Mouse (Mus musculus): Measurements from ENCODE around the gene Cd5. TPM values are rescaled to one million over a fixed set of nuclear protein-coding genes. Genes with fewer than 3 reads are reported as not detected.

Cd5 gene
- total and polyA plus RNA-seq, 3 experiments, result 0.10 to 0.15 (median 0.14) TPM

DNA sequence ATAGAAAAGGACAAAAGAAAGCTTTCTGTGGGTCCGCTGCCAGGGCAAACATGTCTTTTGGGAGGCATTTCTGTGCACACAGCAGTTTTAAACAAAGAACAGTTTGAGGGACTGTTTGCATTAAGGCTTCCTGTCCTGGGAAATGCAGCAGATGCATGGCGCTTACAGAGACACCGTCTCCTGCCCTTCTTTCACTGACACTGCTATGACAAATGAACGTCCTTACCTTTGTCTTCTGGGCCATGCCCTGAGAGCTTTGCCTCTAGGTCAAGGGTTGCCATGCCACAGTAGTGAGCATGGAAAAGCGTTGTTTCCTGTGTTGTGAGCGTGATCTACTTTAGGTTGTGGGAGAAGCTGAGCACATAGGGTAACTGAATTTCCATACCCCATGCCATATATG, 19.9 kb upstream of the Cd5 start:
- DNase-seq, result no peak

DNA sequence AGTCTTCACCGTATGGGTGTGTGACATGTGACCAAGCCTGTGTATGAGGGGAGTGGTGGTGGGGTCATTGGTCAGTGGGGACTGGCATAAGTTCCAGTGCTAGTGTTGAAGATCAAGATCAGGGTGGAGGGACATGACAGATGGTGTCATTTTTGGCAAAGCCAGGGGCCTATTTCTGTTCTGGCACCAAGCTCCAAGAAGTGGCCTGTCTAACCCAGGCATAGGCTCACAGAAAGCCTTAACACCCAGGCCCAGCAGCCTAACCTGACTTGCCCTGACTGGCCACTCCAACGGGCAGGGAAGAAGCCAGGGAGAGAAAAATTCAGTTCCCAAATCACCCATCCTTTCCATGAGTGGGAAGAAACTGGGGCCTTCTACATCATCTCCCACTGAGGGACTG, 18.7 kb upstream of the Cd5 start:
- DNase-seq, result no peak

DNA sequence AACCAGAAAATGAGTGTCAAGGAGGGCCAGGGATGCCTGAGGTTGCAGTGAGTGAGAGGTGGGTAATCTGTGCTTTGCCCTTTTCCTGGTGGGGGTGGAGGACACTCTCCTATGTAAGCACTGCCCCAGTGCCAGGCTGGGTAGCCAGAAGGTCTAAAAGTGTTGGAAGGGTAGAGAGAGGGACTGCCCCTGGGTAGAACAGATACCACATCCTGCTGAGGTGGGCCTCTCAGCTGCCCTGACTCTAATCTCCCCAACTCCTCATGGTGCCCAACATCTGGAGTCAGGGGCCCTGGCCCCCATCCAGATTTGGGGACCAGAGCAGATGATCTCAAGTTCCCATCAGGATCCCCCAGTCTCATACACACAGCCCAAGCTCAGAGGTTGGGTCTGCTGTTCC, 18.3 kb upstream of the Cd5 start:
- no peak for DNase-seq

DNA sequence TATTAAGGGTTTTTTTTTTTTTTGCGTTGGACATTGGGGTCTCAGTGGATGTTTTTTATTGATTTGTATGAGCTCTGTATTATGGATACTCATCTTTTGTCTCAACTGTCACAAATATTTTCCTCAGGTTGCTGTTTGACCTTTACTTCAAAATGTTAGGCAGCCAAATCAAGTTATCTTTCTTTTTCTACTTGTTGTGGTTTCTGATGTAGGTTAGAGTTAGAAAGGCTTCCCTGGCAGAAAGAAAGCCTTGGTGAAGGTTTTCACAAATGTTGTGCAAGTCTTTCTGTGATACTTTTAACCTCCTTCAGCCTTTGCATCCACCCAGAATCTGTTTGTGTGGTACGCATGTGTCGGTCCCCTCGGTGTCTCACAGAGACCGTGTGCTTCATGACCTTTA, 13.8 kb upstream of the Cd5 start:
- no peak for DNase-seq

DNA sequence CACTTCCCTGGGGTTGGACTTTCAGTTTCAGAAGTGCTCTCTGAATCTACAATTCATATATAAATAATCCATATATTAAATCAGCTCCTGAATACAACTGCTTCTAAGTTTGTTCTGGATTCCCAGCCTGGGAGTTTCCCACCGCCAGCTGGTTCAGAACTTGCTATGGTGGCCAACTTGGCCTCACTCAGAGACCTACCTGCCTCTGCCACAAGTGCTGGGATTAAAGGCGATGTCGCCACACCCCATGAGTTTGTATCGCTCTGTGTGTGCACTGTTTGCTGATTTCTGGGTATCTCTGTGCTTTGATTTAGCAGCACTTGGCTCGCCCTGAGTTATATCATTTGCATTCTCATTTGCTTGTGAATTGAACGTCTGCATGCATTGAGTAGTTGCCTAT, 13.3 kb upstream of the Cd5 start:
- no peak for DNase-seq

DNA sequence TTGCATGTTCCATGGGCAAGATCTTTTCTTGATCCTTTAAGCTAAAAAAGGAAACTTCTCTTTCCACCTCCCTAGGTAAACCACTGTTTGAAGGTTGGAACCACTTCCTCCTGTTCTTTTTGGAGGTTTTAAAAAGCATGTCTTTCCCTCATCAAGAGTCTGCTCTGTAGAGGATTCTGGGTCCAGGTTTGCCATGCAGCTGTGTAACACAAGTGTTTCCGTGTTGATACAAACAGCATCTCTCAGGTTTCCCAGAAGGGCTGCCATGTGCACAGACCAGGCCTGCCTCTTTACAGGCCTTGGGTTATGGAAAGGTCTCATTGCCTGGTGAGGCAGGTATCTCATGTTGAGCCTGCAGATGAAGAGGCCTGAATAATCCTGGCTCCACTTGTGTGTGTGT, 12.8 kb upstream of the Cd5 start:
- DNase-seq, result no peak

DNA sequence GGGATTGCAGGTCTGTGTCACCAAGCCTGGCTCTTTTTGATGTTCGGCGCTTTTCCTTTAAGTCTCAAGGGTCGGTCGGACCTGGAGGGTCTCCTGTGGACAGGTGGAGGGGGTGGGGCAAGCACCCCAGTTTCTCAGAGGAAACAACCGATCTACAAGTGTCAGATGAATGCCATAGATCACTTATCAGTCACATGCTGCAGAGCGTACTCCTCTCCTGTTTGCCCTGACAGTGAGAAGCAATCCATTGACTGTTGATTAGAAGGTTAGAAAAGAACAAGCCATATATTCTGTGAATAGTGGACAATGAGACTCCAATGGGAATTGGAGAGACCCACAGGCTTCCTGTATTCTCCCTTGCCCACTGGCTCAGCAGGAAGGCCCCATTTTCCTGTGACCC, 11.4 kb upstream of the Cd5 start:
- no peak for DNase-seq

DNA sequence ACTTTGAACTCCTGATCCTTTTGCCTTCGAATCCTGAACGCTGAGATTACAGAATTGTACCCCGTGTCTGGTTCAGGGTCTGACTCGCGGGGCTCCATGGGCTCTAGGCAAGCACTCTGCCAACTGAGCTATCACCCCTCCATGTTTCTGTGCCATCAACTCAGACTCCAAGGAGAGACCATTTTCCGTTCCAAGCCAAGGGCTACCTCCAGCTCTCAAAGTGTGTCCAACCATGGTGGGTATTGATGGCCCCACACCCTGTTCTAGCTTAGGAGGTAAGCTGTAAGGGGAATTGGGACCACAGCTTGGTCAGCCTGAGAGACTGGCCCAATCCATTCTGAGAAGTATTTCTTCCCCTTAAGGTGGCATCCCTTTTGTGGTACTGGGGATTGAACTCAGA, 10.5 kb upstream of the Cd5 start:
- DNase-seq, result no peak

DNA sequence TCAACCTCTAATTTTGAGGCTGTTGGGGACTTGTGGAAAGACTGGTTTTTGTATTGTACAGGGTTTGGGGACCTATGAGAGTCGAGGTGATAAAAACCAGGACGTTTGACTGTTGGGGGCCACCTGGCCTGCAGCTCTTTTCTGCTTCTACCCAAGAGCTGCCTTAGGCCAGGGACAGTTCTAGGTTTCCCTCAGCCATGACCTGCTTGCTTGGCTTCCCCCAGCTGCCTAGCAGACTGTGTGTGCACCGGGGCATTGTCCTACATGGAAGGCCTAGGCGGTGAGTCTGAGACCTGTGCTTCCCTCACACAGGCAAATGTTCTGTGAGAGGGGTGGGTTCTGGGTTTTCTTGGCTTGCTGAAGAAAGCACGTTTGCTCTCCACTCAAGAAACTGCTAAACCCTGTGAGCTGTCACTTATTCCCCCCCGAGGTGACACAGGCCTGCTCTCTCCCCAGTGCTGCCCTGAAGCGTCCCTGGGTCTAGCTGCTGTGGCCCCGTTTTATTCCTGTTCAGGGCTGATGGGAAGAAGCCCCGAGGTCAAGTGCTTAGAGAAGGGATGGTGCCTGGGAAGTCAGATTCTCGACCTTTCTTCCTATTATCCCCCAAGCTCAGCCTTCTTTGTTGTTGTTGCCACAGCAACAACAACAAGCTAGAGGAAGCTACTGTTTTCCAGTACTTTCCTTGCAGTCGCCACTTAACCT, 9.8 kb upstream of the Cd5 start:
- no peak for DNase-seq

DNA sequence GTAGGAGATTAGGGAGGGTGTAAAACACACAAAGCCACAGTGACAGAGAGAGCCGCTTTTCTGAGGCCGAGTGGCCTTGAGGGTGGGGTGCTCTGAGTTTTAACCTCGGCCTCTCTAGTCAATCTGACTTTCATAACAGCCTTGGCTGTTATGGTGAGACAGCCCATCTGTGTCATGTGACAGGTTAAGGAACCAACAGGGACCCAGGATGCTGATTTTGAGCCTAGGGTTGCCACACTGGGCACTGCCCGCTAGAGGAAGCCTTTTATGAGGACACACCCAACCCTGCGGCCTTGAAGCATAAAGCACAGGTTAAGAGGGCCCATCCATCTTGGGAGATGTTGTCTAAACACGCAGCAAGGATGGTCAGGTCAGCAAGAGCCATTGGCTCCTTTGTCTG, 8.9 kb upstream of the Cd5 start:
- peak; percentile 13 for DNase-seq

DNA sequence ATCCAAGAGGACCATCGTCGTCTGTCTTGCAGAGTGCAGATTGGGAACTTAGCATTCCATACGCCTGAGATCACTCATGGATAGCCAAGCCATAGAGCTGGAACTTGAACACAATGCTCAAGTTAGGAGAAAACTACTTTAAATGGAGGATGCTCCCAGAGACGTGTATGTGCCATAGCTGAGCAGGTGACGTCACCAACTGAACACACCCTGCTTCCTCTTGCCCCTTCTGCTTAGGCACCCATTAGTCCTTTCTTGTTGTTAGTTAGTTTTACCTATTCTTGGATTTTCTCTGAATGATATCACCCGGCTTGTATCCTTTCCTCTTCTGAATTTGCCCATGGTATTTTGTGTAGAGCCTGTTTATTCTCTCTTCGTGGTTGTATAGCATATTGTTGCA, 8.4 kb upstream of the Cd5 start:
- DNase-seq, result no peak

DNA sequence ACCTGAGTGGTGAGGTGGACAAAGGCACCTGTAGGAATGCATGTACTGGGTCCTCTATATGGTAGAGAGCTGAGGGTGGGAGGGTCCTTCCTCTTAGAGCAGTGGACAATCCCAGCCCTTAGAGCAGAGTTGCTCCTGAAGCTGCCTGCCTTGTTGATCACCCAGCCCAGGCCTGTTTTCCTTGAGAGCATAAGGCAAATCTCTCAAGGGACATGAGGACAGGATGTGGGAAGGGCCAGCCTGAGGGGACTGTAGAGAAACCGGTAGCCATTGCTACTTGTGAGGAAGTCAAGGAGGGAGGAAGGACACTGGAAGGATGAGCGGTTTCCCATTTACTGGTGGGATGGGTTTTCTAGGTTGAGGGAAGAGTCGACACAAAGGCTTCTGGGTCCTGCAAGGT, 3.8 kb upstream of the Cd5 start:
- no peak for DNase-seq

DNA sequence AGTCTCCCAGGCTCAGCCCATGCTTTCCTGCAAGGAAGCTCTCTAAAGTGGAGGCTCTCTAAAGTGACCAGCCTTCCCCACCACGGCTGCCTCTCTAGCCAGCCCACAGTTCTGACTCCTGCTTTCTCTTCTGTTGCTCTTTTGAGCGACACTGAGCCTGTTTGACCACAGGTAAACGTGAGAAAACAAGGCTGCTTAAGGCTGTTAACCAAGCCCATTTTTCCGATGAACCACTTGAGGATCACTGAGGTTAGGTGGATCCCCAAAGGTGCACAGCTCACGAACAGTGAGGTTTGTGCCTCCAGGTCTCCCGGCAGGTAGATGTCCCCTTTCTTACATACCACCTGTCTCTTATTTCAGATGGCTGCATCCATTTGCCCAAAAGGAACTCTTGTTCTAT, 3.3 kb upstream of the Cd5 start:
- no peak for DNase-seq

DNA sequence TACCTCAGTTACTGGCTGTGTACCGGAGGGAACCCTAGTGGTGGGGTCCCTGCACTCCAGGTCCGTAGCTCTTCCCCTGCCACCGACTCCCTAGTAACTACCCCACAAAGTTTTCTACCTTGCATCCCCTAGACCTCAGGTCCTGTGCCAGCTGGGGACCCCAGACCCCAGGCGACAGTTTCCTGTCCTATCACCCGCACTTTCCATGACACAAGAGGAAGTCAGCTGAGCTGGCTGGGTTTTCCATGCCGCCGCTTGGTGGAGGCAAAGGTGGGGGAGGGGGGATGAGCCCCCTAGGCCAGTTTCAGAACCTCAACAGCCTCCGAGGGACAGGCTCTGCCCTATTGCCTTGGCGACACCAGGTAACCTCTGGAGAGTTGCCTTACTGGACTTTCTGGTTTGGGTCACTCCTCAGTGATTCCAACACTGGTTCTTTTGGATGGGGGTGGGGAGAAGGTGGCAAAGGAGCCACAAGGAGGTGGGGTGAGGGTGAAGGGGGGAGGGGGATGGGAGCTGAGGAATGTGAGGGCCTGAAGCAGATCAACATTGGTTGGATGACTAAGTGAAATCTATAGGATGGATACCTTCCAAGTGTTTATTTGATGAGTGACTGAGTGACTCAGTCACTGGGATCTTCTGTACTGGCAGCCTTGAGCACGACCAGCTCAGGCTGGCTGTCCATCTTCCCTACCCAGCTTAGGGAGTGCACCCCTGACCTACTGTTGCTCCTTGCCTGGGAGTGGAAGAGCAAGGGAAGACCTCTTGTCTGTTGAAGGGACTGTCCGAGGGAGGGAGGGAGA, 2.0 kb upstream of the Cd5 start:
- DNase-seq, result peak; percentile 29

DNA sequence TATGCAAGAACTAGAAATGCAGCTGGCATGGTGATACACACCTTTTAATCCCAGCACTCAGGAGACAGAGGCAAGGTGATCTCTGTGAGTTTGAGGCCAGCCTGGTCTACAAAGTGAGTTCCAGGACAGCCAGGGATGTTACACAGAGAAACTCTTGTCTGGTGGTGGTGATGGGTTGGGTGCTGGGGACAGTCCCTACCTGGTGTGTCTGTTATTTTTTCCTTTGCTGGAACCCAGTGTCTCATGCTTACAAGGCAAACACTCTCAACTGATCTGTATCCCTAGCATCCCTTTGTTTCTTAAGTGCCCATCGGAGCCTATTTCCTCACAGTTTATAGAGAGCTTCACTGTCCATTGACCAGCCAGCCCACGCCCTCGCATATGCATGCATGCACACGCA, 1.1 kb upstream of the Cd5 start:
- no peak for DNase-seq

DNA sequence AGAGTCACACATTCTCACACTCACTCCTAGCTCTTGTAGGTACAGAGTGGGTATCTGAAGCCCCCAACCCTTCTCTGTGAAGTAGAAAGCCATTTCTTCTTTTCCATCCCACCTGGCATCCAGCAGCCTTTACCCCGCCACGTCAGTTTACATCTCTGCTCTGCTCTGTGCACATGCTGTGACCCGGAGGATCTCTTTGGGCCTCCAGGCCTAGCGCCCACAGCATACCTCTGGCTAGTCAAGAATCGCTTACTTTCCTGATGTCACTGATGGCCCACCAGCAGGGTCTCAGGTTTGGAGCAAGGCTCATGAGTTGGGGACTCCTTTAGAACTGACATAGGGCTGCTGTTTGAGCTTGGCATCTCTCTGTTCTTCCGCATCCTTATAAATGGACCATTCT, 764 bp downstream of the Cd5 start:
- DNase-seq, result no peak

DNA sequence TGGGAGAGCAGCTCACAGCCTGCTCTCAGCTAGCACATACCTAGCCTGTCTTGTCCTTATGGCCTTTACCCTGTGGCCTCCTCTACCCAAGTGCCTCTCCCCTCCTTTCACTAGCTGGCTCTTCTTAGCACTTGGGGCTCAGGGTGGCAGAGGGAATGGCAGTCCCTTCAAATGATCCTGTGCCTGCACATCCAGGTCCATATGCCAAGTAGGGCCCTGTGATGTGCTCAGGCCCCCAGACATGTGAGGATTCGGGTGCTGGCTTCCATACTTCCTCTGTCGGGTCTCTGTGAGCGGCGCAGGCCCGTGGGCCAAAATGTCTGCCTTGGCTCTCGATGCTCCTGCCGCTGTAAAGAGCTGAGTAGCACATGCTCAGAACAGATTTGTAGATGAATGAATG, 2.9 kb downstream of the Cd5 start:
- no peak for DNase-seq

DNA sequence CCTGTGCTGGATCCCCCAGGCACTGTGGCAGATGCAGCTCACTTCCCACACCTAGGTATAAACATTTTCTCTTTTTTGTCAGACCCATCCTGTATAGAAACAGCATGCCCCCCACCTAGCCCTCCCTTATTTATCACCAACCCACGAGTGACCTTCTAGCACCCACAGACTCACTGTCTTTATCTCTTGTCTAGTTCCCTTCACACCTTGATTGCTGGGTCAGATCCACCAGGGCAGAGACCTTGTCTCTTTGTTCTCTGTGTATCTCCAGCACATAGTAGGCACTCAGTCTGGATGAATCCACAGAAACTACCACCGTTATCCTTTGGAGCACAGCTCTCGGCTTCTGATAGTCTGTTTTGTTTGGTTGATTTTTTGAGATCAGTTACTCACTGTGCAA, 3.7 kb downstream of the Cd5 start:
- no peak for DNase-seq

DNA sequence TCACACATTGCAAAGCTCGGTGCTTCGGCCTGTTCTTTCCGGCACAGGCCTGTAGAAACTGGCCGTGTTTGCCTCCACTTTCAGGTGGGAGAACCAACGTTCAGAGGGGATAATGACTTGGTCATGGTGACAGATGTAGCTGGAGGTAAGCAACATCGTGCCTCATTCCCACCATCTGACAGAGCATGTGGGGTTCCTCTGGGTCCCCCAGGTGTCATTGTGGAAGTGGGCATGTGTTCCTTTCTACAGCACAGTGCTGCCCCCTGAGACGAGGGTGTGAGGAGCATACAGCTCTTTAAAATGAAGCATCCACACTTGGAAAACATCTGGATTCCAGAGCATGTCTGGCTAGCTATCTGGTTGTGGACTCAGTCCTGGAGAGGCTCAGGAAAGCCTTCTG, 4.2 kb downstream of the Cd5 start:
- DNase-seq, result no peak

DNA sequence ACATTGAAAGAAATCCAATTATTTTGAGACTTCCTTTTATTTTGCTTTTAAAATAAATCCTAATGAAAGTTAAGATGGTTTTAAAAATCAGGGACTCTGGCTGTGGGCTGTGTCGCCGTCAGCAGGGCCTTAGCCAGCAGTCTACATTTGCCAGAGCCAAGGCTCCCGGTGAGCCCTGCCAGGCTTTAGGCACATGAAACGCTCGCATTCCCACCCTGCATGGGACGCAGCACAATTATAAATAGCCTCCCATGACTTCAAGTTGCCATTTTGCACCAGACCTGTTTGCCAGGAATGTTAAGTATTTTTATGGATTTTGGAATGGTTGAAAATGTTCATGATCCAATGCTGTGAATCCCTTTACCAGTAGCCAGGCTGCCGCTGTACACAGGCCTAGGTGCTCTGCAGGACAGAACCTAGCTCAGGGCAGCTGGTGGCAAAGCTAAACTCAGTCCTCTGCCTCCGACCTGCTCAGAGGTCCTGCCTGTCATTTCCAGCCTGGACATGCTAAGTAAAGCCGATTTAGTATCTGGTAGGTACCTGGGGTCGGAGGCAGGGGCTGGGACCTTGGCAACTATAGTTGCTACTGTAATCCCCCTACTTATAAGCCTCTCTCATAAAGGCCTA, 5.2 kb downstream of the Cd5 start:
- no peak for DNase-seq

DNA sequence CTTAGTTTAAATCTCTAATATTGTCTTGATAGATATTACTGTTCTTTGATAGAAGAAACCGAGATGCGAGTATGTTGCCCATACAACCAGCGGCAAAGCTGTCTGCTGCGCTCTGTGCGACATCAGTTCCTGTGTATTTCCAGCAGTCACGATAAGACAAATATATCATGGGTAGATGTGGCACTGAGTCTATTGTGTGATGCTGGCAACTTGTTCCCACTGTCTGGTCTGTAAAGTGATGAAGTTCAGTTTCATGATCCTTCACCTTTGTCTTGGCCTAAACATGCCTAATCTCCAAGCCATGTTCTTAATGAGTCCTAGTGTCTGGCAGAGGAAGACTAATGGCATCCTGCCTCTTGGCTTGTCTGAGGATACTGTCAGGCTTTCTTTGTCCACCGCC, 6.1 kb downstream of the Cd5 start:
- DNase-seq, result no peak

DNA sequence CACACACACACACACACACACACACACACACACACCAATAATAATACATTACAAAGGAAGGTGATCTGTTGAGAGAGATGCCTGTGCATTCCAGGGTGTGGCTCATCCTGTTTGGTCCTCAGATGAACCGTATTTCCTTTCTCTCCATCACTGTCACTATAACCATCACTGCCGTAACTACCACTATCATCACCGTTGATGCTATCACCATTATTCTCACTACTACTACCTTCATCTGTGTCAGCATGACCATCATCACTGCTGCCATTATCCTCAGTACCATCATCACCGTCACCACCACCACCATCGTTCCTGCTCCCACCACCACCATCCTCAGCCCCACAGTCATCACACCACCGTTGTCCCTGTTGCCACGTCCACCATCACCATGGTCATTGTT, 6.8 kb downstream of the Cd5 start:
- no peak for DNase-seq

DNA sequence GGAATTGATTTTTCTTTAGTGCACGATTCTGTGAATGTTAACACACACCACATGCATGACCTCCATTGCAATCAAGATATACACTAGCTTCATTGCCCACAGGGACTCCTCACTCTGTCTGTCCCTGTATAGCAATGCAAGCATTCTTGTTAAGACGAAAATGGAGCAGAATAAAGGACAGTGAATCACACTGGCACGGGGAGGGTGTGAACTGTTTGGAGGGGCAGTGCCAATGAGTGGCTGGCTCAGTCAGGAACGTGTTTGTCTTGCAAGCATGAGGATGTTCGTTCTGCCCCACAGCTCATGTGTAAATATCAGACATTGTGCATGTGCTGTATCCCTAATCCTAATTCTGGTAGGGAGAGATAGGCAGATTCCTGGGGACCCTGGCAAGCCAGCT, 8.3 kb downstream of the Cd5 start:
- DNase-seq, result no peak

DNA sequence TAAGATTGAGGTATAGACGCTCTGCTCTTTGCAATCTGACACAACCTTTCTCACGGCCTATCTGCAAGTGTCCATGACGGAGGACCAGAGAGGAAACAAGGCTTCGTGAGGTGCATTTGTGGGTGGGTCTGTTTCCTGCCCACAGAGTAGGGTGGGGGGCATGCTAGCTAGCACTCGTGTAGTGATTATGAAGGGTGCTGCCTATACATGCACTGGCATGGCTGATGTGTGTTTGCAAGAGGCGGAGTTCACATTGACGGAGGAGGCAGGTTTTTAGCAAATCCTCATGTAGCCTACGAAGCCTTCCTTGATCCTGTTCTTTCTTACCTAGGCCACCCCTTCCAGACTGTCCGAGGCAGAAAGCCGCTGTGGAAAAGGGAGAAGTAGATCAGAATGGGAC, 8.9 kb downstream of the Cd5 start:
- DNase-seq, result no peak
